Mouse (Mus musculus): Measurements from ENCODE around the gene Mtcl1.

GRCm38 (mm10) chr17:66326204-66326545 lies 123.4 kb downstream of the Mtcl1 start:
- no peak for TF ChIP-seq GATA1 (IDR thresholded peaks at IDR 0.05; ENCODE audit: borderline replicate concordance, low read length)
- no peak for TF ChIP-seq FLI1 (IDR thresholded peaks at IDR 0.05; ENCODE audit: low read length)
